Mouse (Mus musculus) limb, embryonic 14.5 days (tissue): ENCODE measurements around the gene Tjp1. TPM values are rescaled to one million over a fixed set of nuclear protein-coding genes. Genes with fewer than 3 reads are reported as not detected.

Experiments used
- ATAC-seq: fragments of 200-750 bp; cut with Nextera tagmentation; 2 replicates; pipeline ENCODE4 v1.8.0; 2017; ENCODE audit warnings: low read depth, moderate number of reproducible peaks, moderate TSS enrichment; ENCODE audit not compliant: low FRiP score
- DNase-seq: peaks from one replicate; pipeline ENCODE4 v3.0.0-alpha.2; 2015; ENCODE audit warnings: low spot score
- H3K27ac ChIP-seq: fragments of 300-500 bp; sonication (generic); replicated peaks from 2 replicates; pipeline ENCODE4 v1.5.1; 2014; ENCODE audit warnings: low read depth, mild to moderate bottlenecking, low read length, moderate library complexity, mixed read lengths
- H3K27me3 ChIP-seq: fragments of 300-500 bp; sonication (generic); 2 replicates; pipeline ENCODE4 v1.6.1; 2014; ENCODE audit warnings: low read length, mixed read lengths; ENCODE audit not compliant: control insufficient read depth, insufficient read depth
- H3K36me3 ChIP-seq: fragments of 300-500 bp; sonication (generic); 2 replicates; pipeline ENCODE4 v1.6.1; 2014; ENCODE audit warnings: mild to moderate bottlenecking, low read length, moderate library complexity, mixed read lengths; ENCODE audit not compliant: control insufficient read depth, insufficient read depth
- H3K4me1 ChIP-seq: fragments of 300-500 bp; sonication (generic); 2 replicates; pipeline ENCODE4 v1.6.1; 2014; ENCODE audit warnings: antibody characterized with exemption, low read length, mixed read lengths; ENCODE audit not compliant: control insufficient read depth, insufficient read depth
- H3K4me2 ChIP-seq: fragments of 300-500 bp; sonication (generic); replicated peaks from 2 replicates; pipeline ENCODE4 v1.6.1; 2014; ENCODE audit warnings: low read depth, mild to moderate bottlenecking, low read length, moderate library complexity; ENCODE audit not compliant: severe bottlenecking
- H3K4me3 ChIP-seq: fragments of 300-500 bp; sonication (generic); replicated peaks from 2 replicates; pipeline ENCODE4 v1.5.1; 2014; ENCODE audit warnings: low read length
- H3K9ac ChIP-seq: fragments of 300-500 bp; sonication (generic); 2 replicates; pipeline ENCODE4 v1.6.1; 2014; ENCODE audit warnings: mild to moderate bottlenecking, low read depth, low read length, moderate library complexity; ENCODE audit not compliant: severe bottlenecking
- H3K9me3 ChIP-seq: fragments of 300-500 bp; sonication (generic); 2 replicates; pipeline ENCODE4 v1.6.1; 2016; ENCODE audit warnings: low read length; ENCODE audit not compliant: control insufficient read depth
- POLR2A ChIP-seq: fragments of 200-500 bp; IDR thresholded peaks from 2 replicates; pipeline ENCODE4 v1.8.0; 2012; ENCODE audit warnings: inconsistent platforms, mild to moderate bottlenecking, moderate library complexity, borderline replicate concordance; ENCODE audit not compliant: insufficient read depth, insufficient read length; ENCODE audit errors: extremely low read depth
- WGBS: fragments of 180-500 bp; shearing (Covaris S2); extraction: QIAGEN DNeasy Blood & Tissue Kit; methylation state at CpG from one replicate; pipeline ENCODE4 v1.1.7; 2014; 5-methylcytosine and 5-hydroxymethylcytosine counted together
- polyA plus RNA-seq, 2 experiments: library from polyadenylated mRNA; depleted of rRNA in 1 of 2; stranded (reverse) in 1 of 2; unstranded in 1 of 2; fragments of >200 nt; fragmentation: Nextera tagmentation in 1 of 2; extraction: Ambion mirVana in 1 of 2; gene quantifications; 2 replicates each; pipeline versions ENCODE4 v1.2.1 to v1.2.3; 2012 to 2014

Gene Tjp1
- polyA plus RNA-seq, 2 experiments = 17.9 to 37.2 TPM

DNA sequence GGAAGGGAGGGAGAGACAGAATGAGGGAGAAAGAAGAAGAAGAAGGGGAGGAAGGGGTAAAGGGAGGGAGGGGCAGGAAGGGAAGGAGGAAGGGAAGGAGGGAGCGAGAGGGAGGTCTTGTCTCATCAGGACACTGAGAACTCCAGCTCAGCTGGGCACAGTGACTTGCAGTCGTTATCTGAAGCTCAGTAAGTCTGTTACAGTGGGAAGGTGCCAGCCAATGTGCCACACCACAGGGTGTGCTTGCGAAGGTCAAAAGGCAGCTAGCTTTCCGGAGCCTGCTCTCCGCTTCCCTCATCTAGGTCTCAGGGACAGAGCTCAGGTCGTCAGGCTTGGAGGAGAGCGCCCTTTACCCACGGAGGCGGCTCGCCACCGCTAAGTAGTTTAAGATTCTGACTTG is 61.4 kb downstream of the Tjp1 start:
- Histone ChIP-seq H3K27me3 (no peaks in the 10 kb centered on the region), H3K4me2 (no peak overlapping the region), H3K4me3 (no peak overlapping the region), H3K36me3 (no peaks in the 10 kb centered on the region), H3K4me1 (peaks cover 12% of the 10 kb centered on the region), H3K9me3 (no peaks in the 10 kb centered on the region), H3K27ac (no peak overlapping the region), H3K9ac (no peak overlapping the region)
- no peak for DNase-seq
- 50% methylated on average over 11 of the region's 11 CpGs for WGBS
- no peak for ATAC-seq
- TF ChIP-seq POLR2A = no peak

DNA sequence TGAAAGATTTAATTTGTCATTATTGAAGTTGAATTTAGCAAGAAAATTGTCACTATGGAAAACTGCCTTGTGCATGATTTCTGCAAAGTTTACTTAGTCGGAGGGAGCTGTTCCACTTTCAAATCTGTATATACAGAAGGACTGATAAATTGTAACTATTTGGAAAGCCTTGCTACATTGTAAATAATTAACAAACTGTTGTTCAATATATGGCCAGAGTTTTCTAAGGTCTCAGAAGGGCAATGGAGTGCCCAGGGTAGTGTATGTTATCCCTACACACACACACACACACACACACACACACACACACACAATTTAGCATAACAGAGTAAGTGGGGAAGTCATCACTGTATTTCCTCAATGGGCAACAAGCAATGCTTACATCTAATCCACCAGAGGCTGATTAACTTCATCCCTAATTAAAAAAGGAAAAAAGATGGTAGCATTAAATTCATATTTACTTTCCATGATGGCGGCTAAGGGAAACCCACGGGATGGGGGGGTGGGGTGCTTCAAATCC is 63.0 kb downstream of the Tjp1 start:
- Histone ChIP-seq H3K27ac (no peak overlapping the region), H3K9me3 (no peaks in the 10 kb centered on the region), H3K9ac (no peak overlapping the region), H3K27me3 (no peaks in the 10 kb centered on the region), H3K4me1 (peaks cover 3% of the 10 kb centered on the region), H3K4me2 (no peak overlapping the region), H3K4me3 (no peak overlapping the region), H3K36me3 (no peaks in the 10 kb centered on the region)
- WGBS = 85% methylated on average over 3 of the region's 3 CpGs
- DNase-seq (no peak), ATAC-seq (no peak)
- TF ChIP-seq POLR2A = no peak

DNA sequence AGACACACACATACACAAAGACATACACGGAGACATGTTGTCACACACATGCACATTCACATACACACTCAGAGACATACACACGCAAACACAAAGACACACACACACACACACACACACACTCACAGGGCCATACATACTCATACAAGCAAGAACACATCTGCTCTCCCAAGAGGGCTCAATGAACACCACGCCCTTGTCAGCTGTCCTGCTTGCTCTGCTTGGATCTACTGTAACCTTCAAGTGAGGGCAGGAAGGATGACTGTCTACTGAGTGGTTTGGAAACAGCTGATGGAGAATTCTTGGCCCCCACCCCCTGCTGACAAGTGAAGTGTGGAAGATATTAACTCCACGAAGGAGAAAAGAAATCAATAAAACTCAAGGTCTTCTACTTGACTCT is 64.1 kb downstream of the Tjp1 start:
- Histone ChIP-seq H3K9me3 (no peaks in the 10 kb centered on the region), H3K27me3 (no peaks in the 10 kb centered on the region), H3K4me2 (no peak overlapping the region), H3K9ac (no peak overlapping the region), H3K4me3 (no peak overlapping the region), H3K4me1 (0 out of 2 replicates have a peak, but pooled peaks cover 3% of the 10 kb centered on the region), H3K27ac (no peak overlapping the region), H3K36me3 (no peaks in the 10 kb centered on the region)
- ATAC-seq (no peak), DNase-seq (no peak)
- TF ChIP-seq POLR2A = no peak
- WGBS = 73% methylated on average over 4 of the region's 4 CpGs

DNA sequence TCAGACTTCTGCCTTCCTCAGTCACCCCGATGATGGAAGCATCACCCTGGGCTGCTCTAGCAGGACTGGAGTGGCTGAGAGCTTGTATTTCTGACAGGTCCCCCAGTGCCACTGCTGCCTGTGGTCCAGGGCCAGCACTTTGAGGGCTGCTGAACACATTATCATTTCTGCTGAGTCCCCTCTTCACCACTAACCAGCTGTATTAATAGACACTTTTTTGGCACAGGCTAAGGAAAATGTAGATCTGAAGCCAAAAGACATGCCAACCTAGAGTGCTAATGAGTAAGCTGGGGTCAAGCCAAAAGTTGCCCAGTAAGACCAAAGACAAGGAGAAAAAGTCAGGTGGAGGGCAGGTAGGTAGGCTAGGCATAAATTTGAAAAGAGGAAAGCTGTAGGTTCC is 66.2 kb downstream of the Tjp1 start:
- no peak overlapping the region for H3K4me3 ChIP-seq
- no peaks in the 10 kb centered on the region for H3K27me3 ChIP-seq
- DNase-seq = no peak
- H3K4me1 ChIP-seq = 0 out of 2 replicates have a peak, but pooled peaks cover 3% of the 10 kb centered on the region
- no peak overlapping the region for H3K4me2 ChIP-seq
- 94% methylated on average over 1 of the region's 1 CpGs for WGBS
- no peak overlapping the region for H3K9ac ChIP-seq
- no peak for ATAC-seq
- no peaks in the 10 kb centered on the region for H3K36me3 ChIP-seq
- no peak for TF ChIP-seq POLR2A
- H3K9me3 ChIP-seq = no peaks in the 10 kb centered on the region
- H3K27ac ChIP-seq = no peak overlapping the region

DNA sequence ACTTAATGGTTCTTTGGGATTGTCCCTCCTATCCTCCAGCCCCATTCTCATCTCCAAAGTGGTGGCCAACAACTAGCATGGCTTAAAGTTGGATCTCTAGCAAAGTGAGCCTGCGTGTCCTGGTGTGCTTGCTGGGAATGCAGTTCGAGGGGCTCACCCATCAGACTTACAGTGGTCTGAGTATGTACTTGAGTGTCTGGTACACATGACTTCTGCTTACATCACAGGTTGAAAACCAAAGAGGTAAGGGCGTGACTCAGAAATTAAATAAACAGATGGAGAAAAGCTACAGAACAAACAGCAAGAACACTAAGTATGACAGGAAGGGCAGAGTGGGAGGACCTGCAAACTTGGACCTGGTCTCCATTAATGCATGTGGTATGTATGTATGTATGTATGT is 67.4 kb downstream of the Tjp1 start:
- ATAC-seq = no peak
- Histone ChIP-seq H3K4me3 (no peak overlapping the region), H3K4me1 (0 out of 2 replicates have a peak, but pooled peaks cover 3% of the 10 kb centered on the region)

DNA sequence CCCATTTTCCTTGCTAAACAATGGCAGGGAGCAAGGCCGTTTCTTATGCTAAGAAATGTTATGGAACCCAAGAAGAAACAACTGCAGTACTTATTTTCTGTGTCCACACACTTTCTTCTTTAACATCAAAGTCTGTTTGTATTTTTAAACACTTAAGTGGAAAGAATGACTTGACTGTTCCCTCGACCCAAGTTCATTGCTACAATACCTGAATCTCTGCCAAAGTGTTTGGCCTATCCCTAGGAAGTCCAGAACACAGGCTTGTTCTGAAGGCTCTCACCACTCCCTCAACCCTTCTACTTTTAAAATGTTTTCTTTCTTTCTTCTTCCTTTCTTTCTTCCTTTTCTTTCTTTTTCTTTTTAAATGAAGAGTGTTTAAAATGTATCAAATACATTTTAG is 71.5 kb downstream of the Tjp1 start:
- Histone ChIP-seq H3K9me3 (no peaks in the 10 kb centered on the region), H3K27me3 (no peaks in the 10 kb centered on the region), H3K9ac (no peak overlapping the region), H3K36me3 (no peaks in the 10 kb centered on the region), H3K27ac (no peak overlapping the region), H3K4me2 (no peak overlapping the region), H3K4me3 (no peak overlapping the region), H3K4me1 (0 out of 2 replicates have a peak, but pooled peaks cover 3% of the 10 kb centered on the region)
- ATAC-seq = no peak
- DNase-seq = no peak
- TF ChIP-seq POLR2A = no peak
- WGBS = 44% methylated on average over 2 of the region's 2 CpGs

More for the DNA sequence above, 67.4 kb downstream of the Tjp1 start:
- no peak for DNase-seq
- no peak overlapping the region for H3K4me2 ChIP-seq
- no peak overlapping the region for H3K9ac ChIP-seq
- TF ChIP-seq POLR2A = no peak
- H3K27ac ChIP-seq = no peak overlapping the region
- no peaks in the 10 kb centered on the region for H3K36me3 ChIP-seq
- no peaks in the 10 kb centered on the region for H3K27me3 ChIP-seq
- H3K9me3 ChIP-seq = no peaks in the 10 kb centered on the region
- WGBS = 87% methylated on average over 3 of the region's 3 CpGs
